25 mouse cellular contexts compared by ENCODE assay signal in genomic region chr12:5805731-5806130, GRCm38 (mm10).
"Had no signal": no experiment of that assay in that cellular context is flagged by ENCODE, and none has a peak within 500 bp of the region (broad histone marks: within the 10 kb centered on the region; RNA-seq: fewer than 3 reads in every experiment).

No protein-coding gene starts in this region.

- DNase-seq: gastrocnemius, postnatal 10 days; gastrocnemius, postnatal 25 days; heart, adult 2 months; heart, postnatal 14 days; heart, postnatal 36 days; kidney, adult 11 months; kidney, adult 2 months; kidney, adult 9 months; kidney, postnatal 14 days; kidney, postnatal 36 days; layer of hippocampus, adult 9-11 months; layer of hippocampus, postnatal 36 days; left cerebral cortex, postnatal 4 days; liver, embryonic 13.5 days had no signal

- H3K4me3 ChIP-seq: heart, adult 2 months; heart, embryonic 13.5 days; heart, embryonic 15.5 days; hindbrain, embryonic 13.5 days; hindbrain, embryonic 15.5 days; kidney, embryonic 15.5 days; limb, embryonic 13.5 days; limb, embryonic 15.5 days; liver, embryonic 13.5 days had no signal

- H3K27ac ChIP-seq: heart, adult 2 months; heart, embryonic 13.5 days; heart, embryonic 15.5 days; hindbrain, embryonic 13.5 days; hindbrain, embryonic 15.5 days; hindbrain, postnatal 0 days; kidney, embryonic 15.5 days; kidney, postnatal 0 days; limb, embryonic 13.5 days; limb, embryonic 15.5 days; liver, embryonic 13.5 days had no signal

- H3K36me3 ChIP-seq: heart, embryonic 13.5 days; heart, embryonic 15.5 days; hindbrain, embryonic 13.5 days; hindbrain, embryonic 15.5 days; kidney, embryonic 15.5 days; limb, embryonic 13.5 days; limb, embryonic 15.5 days; liver, embryonic 13.5 days had no signal

- H3K4me1 ChIP-seq: heart, embryonic 15.5 days; liver, embryonic 13.5 days had no signal

- ATAC-seq: hindbrain, postnatal 0 days; intestine, embryonic 16.5 days had no signal

- H3K9me3 ChIP-seq: heart, embryonic 13.5 days; heart, embryonic 15.5 days; hindbrain, embryonic 13.5 days; hindbrain, embryonic 15.5 days; kidney, embryonic 15.5 days; limb, embryonic 13.5 days; limb, embryonic 15.5 days; liver, embryonic 13.5 days had no signal

- H3K4me2 ChIP-seq: heart, embryonic 11.5 days; heart, embryonic 13.5 days; heart, embryonic 15.5 days; hindbrain, embryonic 13.5 days; hindbrain, embryonic 15.5 days; kidney, embryonic 15.5 days; limb, embryonic 13.5 days; limb, embryonic 15.5 days; liver, embryonic 13.5 days had no signal

- H3K9ac ChIP-seq: heart, embryonic 13.5 days; heart, embryonic 15.5 days; hindbrain, embryonic 13.5 days; hindbrain, embryonic 15.5 days; kidney, embryonic 15.5 days; limb, embryonic 13.5 days; limb, embryonic 15.5 days; liver, embryonic 13.5 days had no signal

- H3K27me3 ChIP-seq: heart, embryonic 13.5 days; heart, embryonic 15.5 days; hindbrain, embryonic 13.5 days; hindbrain, embryonic 15.5 days; kidney, embryonic 15.5 days; limb, embryonic 13.5 days; limb, embryonic 15.5 days; liver, embryonic 13.5 days had no signal
